Mouse (Mus musculus) embryonic facial prominence, embryonic 15.5 days (tissue): ENCODE results near the gene Lrrc45. TPM values are rescaled to one million over a fixed set of nuclear protein-coding genes. Genes with fewer than 3 reads are reported as not detected.
"Not testable (repeated sequence)": the region's sequence is repeated elsewhere in the genome, so short reads cannot be mapped to it uniquely, and the experiment has no call there.

Experiments used
- ATAC-seq: fragments of 200-750 bp; cut with Nextera tagmentation; 2 replicates; pipeline ENCODE4 v1.8.0; 2017; ENCODE audit warnings: low read depth, moderate TSS enrichment; ENCODE audit not compliant: insufficient number of reproducible peaks, low FRiP score, low TSS enrichment
- H3K27ac ChIP-seq: fragments of 300-500 bp; sonication (generic); replicated peaks from 2 replicates; pipeline ENCODE4 v1.5.1; 2015; ENCODE audit warnings: mild to moderate bottlenecking, inconsistent platforms
- H3K27me3 ChIP-seq: fragments of 300-500 bp; sonication (generic); 2 replicates; pipeline ENCODE4 v1.6.1; 2015; ENCODE audit warnings: inconsistent platforms
- H3K36me3 ChIP-seq: fragments of 300-500 bp; sonication (generic); 2 replicates; pipeline ENCODE4 v1.6.1; 2015; ENCODE audit warnings: mild to moderate bottlenecking, inconsistent platforms
- H3K4me1 ChIP-seq: fragments of 300-500 bp; sonication (generic); 2 replicates; pipeline ENCODE4 v1.6.1; 2015; ENCODE audit warnings: inconsistent platforms
- H3K4me2 ChIP-seq: fragments of 300-500 bp; sonication (generic); replicated peaks from 2 replicates; pipeline ENCODE4 v1.6.1; 2015; ENCODE audit warnings: mild to moderate bottlenecking, inconsistent platforms
- H3K4me3 ChIP-seq: fragments of 300-500 bp; sonication (generic); replicated peaks from 2 replicates; pipeline ENCODE4 v1.5.1; 2015; ENCODE audit warnings: mild to moderate bottlenecking, inconsistent platforms
- H3K9ac ChIP-seq: fragments of 300-500 bp; sonication (generic); 2 replicates; pipeline ENCODE4 v1.6.1; 2015; ENCODE audit warnings: inconsistent platforms
- H3K9me3 ChIP-seq: fragments of 300-500 bp; sonication (generic); replicated peaks from 2 replicates; pipeline ENCODE4 v1.6.1; 2016; ENCODE audit warnings: inconsistent platforms
- WGBS: fragments of 180-500 bp; shearing (Covaris S2); methylation state at CpG from one replicate; pipeline ENCODE4 v1.1.7; 2015; 5-methylcytosine and 5-hydroxymethylcytosine counted together
- polyA plus RNA-seq: library from polyadenylated mRNA; unstranded; fragments of >200 nt; fragmentation: Nextera tagmentation; extraction: Ambion mirVana; gene quantifications from 2 replicates; pipeline ENCODE4 v1.2.1, GENCODE M21; 2015

Gene Lrrc45
- polyA plus RNA-seq, 1 experiment from 2014 or later, result 82.2 TPM

- Histone ChIP-seq H3K4me2 (no peak overlapping the region), H3K9ac (no peak overlapping the region), H3K4me1 (no peaks in the 10 kb centered on the region), H3K4me3 (no peak overlapping the region), H3K27ac (no peak overlapping the region), H3K36me3 (no peaks in the 10 kb centered on the region), H3K27me3 (no peaks in the 10 kb centered on the region), H3K9me3 (no peaks in the 10 kb centered on the region)
- no peak for ATAC-seq
- WGBS, result 65% methylated on average over 8 of the region's 8 CpGs
Observed at GRCm38 (mm10) chr11:120749430-120749829, 35.7 kb downstream of the Lrrc45 start.

GRCm38 (mm10) chr11:120751606-120752005 is 37.9 kb downstream of the Lrrc45 start:
- no peak overlapping the region for H3K27ac ChIP-seq
- no peak for ATAC-seq
- 58% methylated on average over 4 of the region's 4 CpGs for WGBS
- H3K36me3 ChIP-seq, result no peaks in the 10 kb centered on the region
- H3K9ac ChIP-seq, result no peak overlapping the region
- no peaks in the 10 kb centered on the region for H3K4me1 ChIP-seq
- no peaks in the 10 kb centered on the region for H3K27me3 ChIP-seq
- H3K9me3 ChIP-seq, result no peaks in the 10 kb centered on the region
- H3K4me2 ChIP-seq, result no peak overlapping the region
- no peak overlapping the region for H3K4me3 ChIP-seq

GRCm38 (mm10) chr11:120760236-120760635 is 46.5 kb downstream of the Lrrc45 start:
- no peak overlapping the region for H3K9ac ChIP-seq
- H3K27ac ChIP-seq, result no peak overlapping the region
- H3K4me3 ChIP-seq, result no peak overlapping the region
- H3K36me3 ChIP-seq, result no peaks in the 10 kb centered on the region
- H3K4me1 ChIP-seq, result peaks cover 6% of the 10 kb centered on the region
- ATAC-seq, result no peak
- H3K4me2 ChIP-seq, result no peak overlapping the region
- peaks cover 5% of the 10 kb centered on the region; the same call in 1 of the 2 replicates for H3K9me3 ChIP-seq
- 0 out of 2 replicates have a peak, but pooled peaks cover 3% of the 10 kb centered on the region for H3K27me3 ChIP-seq
- 75% methylated on average over 9 of the region's 9 CpGs for WGBS

- Histone ChIP-seq H3K9ac (no peak overlapping the region), H3K36me3 (no peaks in the 10 kb centered on the region), H3K27ac (no peak overlapping the region), H3K4me2 (0 out of 2 replicates have a peak overlapping the region, but pooled peaks have one; percentile 8), H3K4me1 (peaks cover 6% of the 10 kb centered on the region), H3K4me3 (no peak overlapping the region), H3K9me3 (peaks cover 5% of the 10 kb centered on the region; the same call in 1 of the 2 replicates), H3K27me3 (0 out of 2 replicates have a peak, but pooled peaks cover 3% of the 10 kb centered on the region)
- ATAC-seq, result no peak
- 67% methylated on average over 14 of the region's 14 CpGs for WGBS
Observed at GRCm38 (mm10) chr11:120761811-120762671, 48.3 kb downstream of the Lrrc45 start.

DNA sequence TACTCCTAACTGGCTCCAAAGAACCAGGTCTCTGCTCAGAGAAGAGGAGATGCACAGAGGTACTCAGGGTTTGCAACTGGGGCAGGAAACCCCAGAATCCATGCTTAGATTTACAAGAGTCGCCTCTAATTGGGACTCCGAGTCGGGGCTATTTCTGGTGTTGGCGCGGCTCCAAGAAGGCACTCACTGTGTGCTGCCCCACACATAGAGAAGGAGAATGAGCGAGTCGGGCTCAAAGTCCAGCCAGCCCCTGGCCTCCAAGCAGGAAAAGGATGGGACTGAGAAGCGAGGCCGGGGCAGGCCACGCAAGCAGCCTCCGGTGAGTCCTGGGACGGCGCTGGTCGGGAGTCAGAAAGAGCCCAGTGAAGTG is 48.9 kb downstream of the Lrrc45 start, which contains the start of gene Hmga1b:
Gene Hmga1b, plus strand, starts transcription at position 123 of the 370 bp plus-strand sequence.
- 11% methylated on average over 14 of the region's 14 CpGs for WGBS
- Histone ChIP-seq H3K4me2 (peak within 1 kb of the TSS; percentile 8; the same call in 1 of the 2 replicates), H3K27ac (0 out of 2 replicates have a peak within 1 kb of the TSS, but pooled peaks have one; percentile 22)
- not testable (repeated sequence) for H3K27me3 ChIP-seq, H3K4me1 ChIP-seq, H3K9me3 ChIP-seq, ATAC-seq, H3K36me3 ChIP-seq, H3K4me3 ChIP-seq, H3K9ac ChIP-seq

GRCm38 (mm10) chr11:120763121-120763999 is 49.6 kb downstream of the Lrrc45 start:
- ATAC-seq, result peak; percentile 52
- H3K9ac ChIP-seq, H3K27me3 ChIP-seq, H3K27ac ChIP-seq, H3K4me3 ChIP-seq, H3K4me1 ChIP-seq, H3K9me3 ChIP-seq, H3K36me3 ChIP-seq: not testable (repeated sequence)
- WGBS, result 2% methylated on average over 10 of the region's 23 CpGs
- peak overlapping the region; percentile 8; the same call in 1 of the 2 replicates for H3K4me2 ChIP-seq

- 65% methylated on average over 3 of the region's 7 CpGs for WGBS
- H3K36me3 ChIP-seq, H3K27me3 ChIP-seq, H3K9me3 ChIP-seq, H3K9ac ChIP-seq, H3K4me1 ChIP-seq, H3K27ac ChIP-seq, H3K4me3 ChIP-seq, H3K4me2 ChIP-seq, ATAC-seq: not testable (repeated sequence)
Observed at GRCm38 (mm10) chr11:120767023-120767422, 53.3 kb downstream of the Lrrc45 start.

GRCm38 (mm10) chr11:120768206-120768605 is 54.5 kb downstream of the Lrrc45 start:
- Histone ChIP-seq H3K36me3 (no peaks in the 10 kb centered on the region), H3K4me2 (no peak overlapping the region), H3K4me1 (no peaks in the 10 kb centered on the region), H3K9me3 (no peaks in the 10 kb centered on the region), H3K27ac (no peak overlapping the region), H3K9ac (no peak overlapping the region), H3K4me3 (no peak overlapping the region), H3K27me3 (no peaks in the 10 kb centered on the region)
- WGBS, result 67% methylated on average over 1 of the region's 1 CpGs
- ATAC-seq, result no peak

Other genes starting within 250 kb of the Lrrc45 start
- 57.1 and 57.8 TPM in 2 replicates for gene Arl16, start 246.3 kb upstream of the Lrrc45 start, polyA plus RNA-seq
- gene Mrpl12, start 229.3 kb upstream of the Lrrc45 start, polyA plus RNA-seq, result 118 and 126 TPM in 2 replicates
- 47.3 and 53.6 TPM in 2 replicates for gene Slc25a10, start 222.1 kb upstream of the Lrrc45 start, polyA plus RNA-seq
- gene Gcgr, start 183.2 kb upstream of the Lrrc45 start, polyA plus RNA-seq, result 0.60 TPM in 2 replicates
- 235 and 237 TPM in 2 replicates for gene Mcrip1, start 164.2 kb upstream of the Lrrc45 start, polyA plus RNA-seq
- gene Ppp1r27, start 162.8 kb upstream of the Lrrc45 start, polyA plus RNA-seq, result 1.8 and 2.3 TPM in 2 replicates
- 831 and 838 TPM in 2 replicates for gene P4hb, start 140.7 kb upstream of the Lrrc45 start, polyA plus RNA-seq
- gene Arhgdia, start 132.3 kb upstream of the Lrrc45 start, polyA plus RNA-seq, result 593 and 594 TPM in 2 replicates
- 420 and 426 TPM in 2 replicates for gene Alyref, start 115.6 kb upstream of the Lrrc45 start, polyA plus RNA-seq
- gene Anapc11, start 115.5 kb upstream of the Lrrc45 start, polyA plus RNA-seq, result 219 and 224 TPM in 2 replicates
- gene Npb, start 105.4 kb upstream of the Lrrc45 start, polyA plus RNA-seq, result 1.8 and 1.9 TPM in 2 replicates
- gene Pcyt2, start 96.0 kb upstream of the Lrrc45 start, polyA plus RNA-seq, result 141 TPM in 2 replicates
- 34.7 and 35.0 TPM in 2 replicates for gene Sirt7, start 88.7 kb upstream of the Lrrc45 start, polyA plus RNA-seq
- 36.4 and 38.7 TPM in 2 replicates for gene Mafg, start 80.3 kb upstream of the Lrrc45 start, polyA plus RNA-seq
- 53.8 and 54.5 TPM in 2 replicates for gene Pycr1, start 70.2 kb upstream of the Lrrc45 start, polyA plus RNA-seq
- 1.0 and 1.6 TPM in 2 replicates for gene Myadml2, start 65.8 kb upstream of the Lrrc45 start, polyA plus RNA-seq
- gene Notum, start 52.8 kb upstream of the Lrrc45 start, polyA plus RNA-seq, result 6.2 and 7.4 TPM in 2 replicates
- 114 and 120 TPM in 2 replicates for gene Aspscr1, start 41.0 kb upstream of the Lrrc45 start, polyA plus RNA-seq
- gene Cenpx, start 187 bp upstream of the Lrrc45 start, polyA plus RNA-seq, result 145 and 157 TPM in 2 replicates
- 64.5 and 75.4 TPM in 2 replicates for gene Rac3, start 7.5 kb downstream of the Lrrc45 start, polyA plus RNA-seq
- 35.9 and 36.6 TPM in 2 replicates for gene Dcxr, start 13.4 kb downstream of the Lrrc45 start, polyA plus RNA-seq
- gene Cbr2, start 18.2 kb downstream of the Lrrc45 start, polyA plus RNA-seq, result 193 and 315 TPM in 2 replicates
- gene Hmga1b, start 48.9 kb downstream of the Lrrc45 start, polyA plus RNA-seq, result 3.8 and 5.9 TPM in 2 replicates
- 56.0 and 62.0 TPM in 2 replicates for gene Rfng, start 70.3 kb downstream of the Lrrc45 start, polyA plus RNA-seq
- 205 and 214 TPM in 2 replicates for gene Gps1, start 70.3 kb downstream of the Lrrc45 start, polyA plus RNA-seq
- 61.4 and 64.4 TPM in 2 replicates for gene Dus1l, start 82.5 kb downstream of the Lrrc45 start, polyA plus RNA-seq
- gene Fasn, start 110.6 kb downstream of the Lrrc45 start, polyA plus RNA-seq, result 46.2 and 48.8 TPM in 2 replicates
- 6.2 and 7.4 TPM in 2 replicates for gene Ccdc57, start 218.9 kb downstream of the Lrrc45 start, polyA plus RNA-seq
- 67.2 and 72.2 TPM in 2 replicates for gene Slc16a3, start 234.6 kb downstream of the Lrrc45 start, polyA plus RNA-seq